Mouse (Mus musculus): ENCODE data around the gene Ppp1r11. TPM values are rescaled to one million over a fixed set of nuclear protein-coding genes. Genes with fewer than 3 reads are reported as not detected.
A peak's percentile ranks its signal among the peaks of the same experiment; 100 is the strongest.

Ppp1r11 gene
- total RNA-seq, 2 experiments from 2014 or later = 96.9 to 110 TPM

DNA sequence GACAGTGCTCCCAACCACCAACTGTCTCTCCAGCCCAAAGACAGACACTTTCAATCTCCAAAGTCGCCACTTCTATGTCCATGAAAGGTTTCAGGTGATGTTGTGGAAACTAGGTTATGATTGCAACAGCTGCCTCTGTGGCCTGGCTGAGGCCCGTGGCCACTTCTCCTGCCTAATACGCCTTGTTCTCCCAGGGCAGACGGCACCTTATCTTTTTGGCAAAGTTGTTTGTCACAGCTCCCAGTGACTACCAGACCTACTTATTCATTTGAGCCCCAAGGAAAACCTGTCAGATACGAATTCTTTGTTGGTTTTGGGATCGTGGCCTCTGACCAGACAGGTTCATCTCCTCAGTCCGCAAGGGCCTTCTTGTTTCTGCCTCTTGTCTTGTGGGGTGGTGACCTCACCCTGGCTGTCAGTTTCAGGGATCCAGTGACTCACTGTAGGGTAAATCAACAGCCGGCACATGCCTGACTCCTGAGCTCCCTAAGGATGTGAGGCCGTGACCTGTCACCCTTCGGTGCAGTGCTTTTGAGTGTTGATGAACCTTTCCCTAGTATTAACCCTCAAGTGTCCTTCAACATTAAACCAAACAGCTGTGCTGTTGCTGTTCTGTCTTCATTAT lies 23.9 kb downstream of the Ppp1r11 start:
- no peak for ATAC-seq (replicated peaks; ENCODE audit: poor library complexity, severe bottlenecking)

DNA sequence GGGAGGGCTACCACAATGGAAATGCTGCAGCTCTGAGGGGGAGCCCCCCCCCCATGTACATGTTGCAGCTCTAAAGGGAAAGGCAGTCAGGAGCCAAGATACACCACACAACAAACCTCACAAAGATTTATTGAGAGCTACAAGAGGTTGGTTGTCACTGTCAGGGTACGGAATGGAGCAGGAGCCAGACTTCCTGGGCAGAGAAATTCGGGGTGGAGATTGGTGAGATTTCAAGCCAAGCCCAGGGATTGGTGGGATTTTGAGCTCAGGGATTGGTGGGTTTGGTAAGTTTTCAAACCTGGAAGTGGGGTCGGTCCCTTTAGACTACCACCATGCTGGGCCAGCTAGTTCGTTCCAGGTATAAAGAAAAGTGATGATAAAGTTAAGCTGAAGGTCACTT lies 28.1 kb downstream of the Ppp1r11 start:
- ATAC-seq (replicated peaks; ENCODE audit: poor library complexity, severe bottlenecking) = no peak

DNA sequence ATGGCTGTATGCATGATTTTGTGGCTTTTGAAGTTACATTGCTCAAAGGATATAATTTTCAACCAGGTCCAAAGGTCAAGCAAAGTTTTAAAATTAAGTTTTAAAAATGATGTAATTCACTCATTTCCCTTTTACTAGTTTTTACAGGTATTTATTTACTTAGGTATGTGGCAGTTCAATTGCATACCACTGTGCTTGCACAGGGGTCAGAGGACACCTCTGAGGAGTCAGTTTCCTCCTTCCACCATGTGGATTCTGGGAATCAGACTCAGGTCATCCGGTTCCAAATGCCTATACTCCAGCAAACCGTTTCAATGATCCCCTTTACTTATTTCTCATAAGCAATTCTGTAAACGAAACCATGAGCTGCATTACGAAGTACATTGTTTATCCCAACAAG lies 28.8 kb downstream of the Ppp1r11 start:
- no peak for ATAC-seq (replicated peaks; ENCODE audit: poor library complexity, severe bottlenecking)

DNA sequence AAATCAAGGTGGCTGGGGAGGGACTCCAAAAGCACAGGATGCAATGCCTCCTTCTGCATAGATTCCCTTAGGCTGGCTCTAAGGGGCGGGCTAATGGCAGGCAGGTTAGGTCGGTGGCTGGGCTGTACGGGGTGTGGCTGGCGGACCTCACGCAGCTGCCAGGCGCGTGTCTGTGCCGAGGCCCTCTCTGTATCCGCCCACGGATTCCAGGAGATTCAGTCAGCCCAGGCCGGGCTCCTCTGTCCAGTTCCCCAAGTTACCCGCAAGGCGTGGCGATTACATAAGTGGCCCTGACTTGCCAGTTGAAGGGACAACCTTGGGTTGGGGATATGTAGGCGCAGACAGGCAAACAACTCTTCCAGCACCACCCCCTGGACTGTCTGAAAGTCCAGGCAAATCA lies 31.3 kb downstream of the Ppp1r11 start:
- no peak for ATAC-seq (replicated peaks; ENCODE audit: poor library complexity, severe bottlenecking)

DNA sequence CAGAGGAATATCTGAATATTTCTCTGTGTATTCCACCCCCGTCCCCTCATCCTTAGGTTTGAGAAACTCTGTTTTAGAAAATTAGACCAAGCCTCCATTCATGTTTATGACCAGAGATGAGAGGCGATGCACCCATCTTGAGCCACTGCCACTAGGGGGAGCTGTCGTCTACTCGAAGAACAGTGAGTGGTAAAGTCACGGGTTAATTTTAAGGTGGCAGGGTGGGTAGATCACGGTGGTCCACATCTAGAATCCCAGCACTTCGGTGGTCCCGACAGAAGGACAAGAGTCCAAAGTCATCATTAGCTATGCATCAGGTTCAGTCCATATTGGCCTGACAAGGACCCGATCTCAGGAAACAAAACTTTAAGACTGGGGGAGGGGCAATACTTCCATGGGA lies 36.5 kb downstream of the Ppp1r11 start:
- ATAC-seq (replicated peaks; ENCODE audit: poor library complexity, severe bottlenecking) = peak; percentile 62; the same call in 1 of the 2 replicates

DNA sequence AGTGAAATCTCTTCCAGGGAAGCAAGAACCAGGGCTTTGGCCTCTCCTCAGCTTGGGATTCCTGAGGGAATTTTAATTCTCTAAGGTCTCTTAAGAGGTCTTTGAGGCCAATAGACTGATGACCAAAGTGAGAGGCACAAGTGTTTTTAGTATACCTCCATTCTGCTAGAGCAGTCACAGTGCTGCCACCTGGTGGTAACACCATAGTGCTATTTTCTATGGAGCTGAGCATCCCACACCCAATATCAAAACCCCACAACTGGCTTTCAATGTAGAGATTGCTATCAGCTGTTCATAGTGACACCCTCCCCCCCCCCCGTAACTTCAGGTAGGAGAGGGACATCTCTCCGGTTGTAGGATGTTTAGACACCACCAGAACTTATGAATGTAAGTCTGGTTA lies 37.4 kb downstream of the Ppp1r11 start:
- ATAC-seq (replicated peaks; ENCODE audit: poor library complexity, severe bottlenecking) = peak; percentile 77

DNA sequence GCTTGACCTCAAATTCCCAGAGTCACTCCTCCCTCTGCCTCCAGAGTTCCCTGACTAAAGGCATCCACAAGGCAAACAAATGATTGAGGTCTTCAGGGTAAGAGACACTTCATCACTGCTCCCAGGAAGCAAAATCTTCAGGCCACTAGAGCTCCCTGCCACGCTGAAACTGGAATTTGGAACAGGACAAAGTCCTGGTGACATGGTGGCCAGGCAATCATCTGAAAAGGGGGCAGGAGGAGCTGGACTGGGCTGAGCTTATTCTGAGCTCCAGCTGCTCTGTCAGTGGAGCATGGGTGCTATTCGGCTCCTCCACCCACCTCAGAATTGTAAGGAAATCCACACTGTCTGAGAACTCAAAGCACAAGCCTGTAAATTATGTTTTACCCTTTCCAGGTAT lies 39.5 kb downstream of the Ppp1r11 start:
- ATAC-seq (replicated peaks; ENCODE audit: poor library complexity, severe bottlenecking) = no peak

DNA sequence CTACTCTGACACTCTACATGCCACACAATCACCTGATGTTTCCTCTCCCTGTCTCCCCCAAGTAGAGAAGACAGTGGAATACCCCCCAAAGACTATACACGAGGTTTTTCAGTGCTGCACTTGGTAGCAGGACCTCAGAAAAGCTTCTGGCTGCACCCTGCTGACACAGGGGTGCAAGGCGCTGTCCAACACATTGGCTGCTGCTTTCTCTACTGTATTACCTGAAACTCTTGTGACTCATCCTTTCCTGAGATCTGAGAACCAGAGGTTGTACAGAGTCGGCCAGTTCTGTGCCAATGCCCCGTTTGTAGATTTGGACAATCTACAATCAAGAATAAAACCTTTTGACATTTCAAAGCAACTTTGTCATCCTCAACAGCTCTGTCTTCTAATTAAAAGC lies 41.7 kb downstream of the Ppp1r11 start:
- ATAC-seq (replicated peaks; ENCODE audit: poor library complexity, severe bottlenecking) = no peak

DNA sequence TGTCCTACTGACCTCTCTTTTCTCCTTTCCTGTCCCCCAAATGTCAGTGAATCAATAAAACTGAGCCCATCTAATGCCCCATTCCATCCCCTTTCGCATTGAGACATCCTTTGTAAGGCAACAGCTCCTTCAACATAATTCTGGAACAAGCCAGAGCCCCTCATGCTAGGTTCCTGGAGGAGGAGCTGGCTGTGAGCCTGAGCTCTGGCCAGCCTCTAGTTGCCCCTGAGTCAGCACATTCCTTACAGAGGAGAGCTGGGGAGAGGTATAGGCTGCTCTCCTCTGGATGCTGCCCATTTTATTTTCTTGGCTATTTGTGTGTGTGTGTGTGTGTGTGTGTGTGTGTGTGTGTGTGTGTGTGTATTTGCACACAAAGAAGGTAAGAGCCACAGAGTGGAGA lies 43.3 kb downstream of the Ppp1r11 start:
- no peak for ATAC-seq (replicated peaks; ENCODE audit: poor library complexity, severe bottlenecking)

DNA sequence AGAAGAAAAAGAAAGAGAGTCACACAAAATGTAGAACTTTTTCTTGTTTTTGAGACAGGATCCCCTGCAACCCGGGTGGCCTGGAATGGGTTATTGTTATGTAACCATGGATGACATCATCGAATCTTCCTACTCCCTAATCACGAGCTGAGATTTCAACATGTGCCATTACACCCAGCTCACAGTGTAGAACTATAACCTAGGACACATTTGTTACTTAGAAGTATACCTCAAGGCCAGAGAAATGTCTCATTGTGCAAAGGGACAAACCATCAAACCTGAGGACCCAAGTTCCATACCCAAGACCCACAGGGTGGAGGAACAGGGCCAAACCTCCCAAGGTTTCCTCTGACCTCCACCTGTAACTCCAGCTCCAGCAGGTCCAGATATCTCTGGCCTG lies 47.9 kb downstream of the Ppp1r11 start:
- peak; percentile 46; the same call in 1 of the 2 replicates for ATAC-seq (replicated peaks; ENCODE audit: poor library complexity, severe bottlenecking)

DNA sequence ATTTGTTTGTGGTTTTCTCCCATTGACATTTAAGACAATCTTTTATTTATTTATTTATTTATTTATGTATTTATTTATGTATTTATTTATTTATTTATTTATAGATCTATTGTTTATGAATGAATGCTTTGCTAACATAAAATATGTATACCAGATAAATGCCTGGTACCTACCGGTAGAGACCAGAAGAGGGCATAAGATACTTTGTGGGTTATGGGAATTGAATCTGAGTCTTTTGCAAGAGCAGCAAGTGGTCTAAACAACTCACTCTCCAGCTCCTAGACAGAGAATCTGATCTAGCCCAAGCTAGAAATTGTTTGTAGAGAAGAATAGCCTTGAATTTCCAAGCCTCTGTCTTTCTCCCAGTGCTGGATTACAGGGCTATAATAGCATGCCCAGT lies 50.9 kb downstream of the Ppp1r11 start:
- no peak; the same call in 1 of the 2 replicates for ATAC-seq (replicated peaks; ENCODE audit: poor library complexity, severe bottlenecking)

DNA sequence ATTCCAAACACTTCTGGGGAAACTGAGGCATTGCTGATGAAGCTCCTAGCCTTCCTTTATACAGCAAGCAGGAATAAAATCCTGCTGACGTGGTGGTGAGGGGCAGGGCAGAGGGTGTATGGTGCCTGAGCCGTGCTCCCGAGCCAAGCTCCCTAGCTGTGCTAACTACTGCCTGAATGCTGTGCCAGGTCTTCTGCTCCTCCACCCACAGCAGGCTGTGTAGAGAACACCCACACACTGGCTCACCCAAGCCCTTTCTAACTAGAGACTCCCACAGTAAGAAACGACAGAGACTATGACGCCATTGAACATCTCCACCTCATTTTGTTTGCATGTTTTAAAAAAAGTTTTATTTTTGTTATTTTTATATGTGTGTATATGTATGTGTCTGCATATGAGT lies 51.5 kb downstream of the Ppp1r11 start:
- ATAC-seq (replicated peaks; ENCODE audit: poor library complexity, severe bottlenecking) = no peak

DNA sequence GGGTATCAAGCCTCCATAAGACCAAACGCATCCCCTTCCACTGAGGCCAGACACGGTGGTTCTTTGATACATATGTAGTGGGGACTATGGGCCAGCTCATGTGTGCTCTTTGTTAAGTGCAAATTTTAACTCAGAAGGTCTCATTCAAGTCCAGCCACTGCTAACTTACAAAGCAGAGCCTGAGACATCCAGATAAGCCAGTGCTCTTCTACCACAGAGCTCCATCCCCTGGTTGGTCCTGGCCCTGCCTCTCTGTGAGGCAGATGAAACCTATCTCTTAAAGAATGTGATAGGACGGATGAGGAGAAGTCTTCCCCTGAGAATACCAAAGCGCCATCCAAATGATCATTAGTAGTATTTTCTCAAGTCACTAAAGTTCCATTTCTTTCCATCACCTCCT lies 52.2 kb downstream of the Ppp1r11 start:
- no peak for ATAC-seq (replicated peaks; ENCODE audit: poor library complexity, severe bottlenecking)

Other genes starting within 250 kb of the Ppp1r11 start
- not detected in 2 replicates for gene H2-M10.5, start 178.8 kb downstream of the Ppp1r11 start, total RNA-seq (2014; fragmentation: Nextera tagmentation)
- gene H2-M10.5, start 178.8 kb downstream of the Ppp1r11 start, total RNA-seq (2017) = not detected in 2 replicates
- not detected in 2 replicates for gene H2-M10.6, start 139.6 kb downstream of the Ppp1r11 start, total RNA-seq (2014; fragmentation: Nextera tagmentation)
- not detected in 2 replicates for gene H2-M10.6, start 139.6 kb downstream of the Ppp1r11 start, total RNA-seq (2017)
- gene Trim26, start 114.6 kb downstream of the Ppp1r11 start, total RNA-seq (2014; fragmentation: Nextera tagmentation) = 16.1 and 25.1 TPM in 2 replicates
- 8.4 and 11.9 TPM in 2 replicates for gene Trim26, start 114.6 kb downstream of the Ppp1r11 start, total RNA-seq (2017)
- gene Trim15, start 84.5 kb downstream of the Ppp1r11 start, total RNA-seq (2014; fragmentation: Nextera tagmentation) = not detected in 2 replicates
- gene Trim15, start 84.5 kb downstream of the Ppp1r11 start, total RNA-seq (2017) = not detected in 2 replicates
- not detected in 2 replicates for gene Trim10, start 82.2 kb downstream of the Ppp1r11 start, total RNA-seq (2014; fragmentation: Nextera tagmentation)
- 0.39 TPM in 1 of 2 replicates, not detected in the other for gene Trim10, start 82.2 kb downstream of the Ppp1r11 start, total RNA-seq (2017)
- gene Trim40, start 61.6 kb downstream of the Ppp1r11 start, total RNA-seq (2014; fragmentation: Nextera tagmentation) = not detected in 2 replicates
- not detected in 2 replicates for gene Trim40, start 61.6 kb downstream of the Ppp1r11 start, total RNA-seq (2017)
- gene Trim31, start 53.6 kb downstream of the Ppp1r11 start, total RNA-seq (2014; fragmentation: Nextera tagmentation) = not detected in 2 replicates
- not detected in 2 replicates for gene Trim31, start 53.6 kb downstream of the Ppp1r11 start, total RNA-seq (2017)
- gene Rnf39, start 8.8 kb downstream of the Ppp1r11 start, total RNA-seq (2014; fragmentation: Nextera tagmentation) = not detected in 2 replicates
- gene Rnf39, start 8.8 kb downstream of the Ppp1r11 start, total RNA-seq (2017) = not detected in 2 replicates
- 81.6 and 134 TPM in 2 replicates for gene Znrd1, start 6.8 kb upstream of the Ppp1r11 start, total RNA-seq (2014; fragmentation: Nextera tagmentation)
- gene Znrd1, start 6.8 kb upstream of the Ppp1r11 start, total RNA-seq (2017) = 25.6 and 35.4 TPM in 2 replicates
- 1.1 and 5.5 TPM in 2 replicates for gene Znrd1as, start 6.9 kb upstream of the Ppp1r11 start, total RNA-seq (2014; fragmentation: Nextera tagmentation)
- gene Znrd1as, start 6.9 kb upstream of the Ppp1r11 start, total RNA-seq (2017) = 9.1 and 11.2 TPM in 2 replicates
- not detected in 2 replicates for gene 2410137M14Rik, start 29.5 kb upstream of the Ppp1r11 start, total RNA-seq (2014; fragmentation: Nextera tagmentation)
- not detected in 2 replicates for gene 2410137M14Rik, start 29.5 kb upstream of the Ppp1r11 start, total RNA-seq (2017)
- not detected in 2 replicates for gene H2-M5, start 37.8 kb upstream of the Ppp1r11 start, total RNA-seq (2014; fragmentation: Nextera tagmentation)
- not detected in 2 replicates for gene H2-M5, start 37.8 kb upstream of the Ppp1r11 start, total RNA-seq (2017)
- 1.2 TPM in 1 of 2 replicates, not detected in the other for gene Zfp57, start 49.4 kb upstream of the Ppp1r11 start, total RNA-seq (2014; fragmentation: Nextera tagmentation)
- 0.57 TPM in 1 of 2 replicates, not detected in the other for gene Zfp57, start 49.4 kb upstream of the Ppp1r11 start, total RNA-seq (2017)
- gene Mog, start 71.7 kb upstream of the Ppp1r11 start, total RNA-seq (2014; fragmentation: Nextera tagmentation) = not detected in 2 replicates
- gene Mog, start 71.7 kb upstream of the Ppp1r11 start, total RNA-seq (2017) = not detected in 2 replicates
- 1.3 and 2.0 TPM in 2 replicates for gene Gabbr1, start 94.2 kb upstream of the Ppp1r11 start, total RNA-seq (2014; fragmentation: Nextera tagmentation)
- 0.57 and 1.7 TPM in 2 replicates for gene Gabbr1, start 94.2 kb upstream of the Ppp1r11 start, total RNA-seq (2017)
- gene Olfr90, start 136.8 kb upstream of the Ppp1r11 start, total RNA-seq (2014; fragmentation: Nextera tagmentation) = not detected in 2 replicates
- gene Olfr90, start 136.8 kb upstream of the Ppp1r11 start, total RNA-seq (2017) = not detected in 2 replicates
- gene Olfr91, start 146.5 kb upstream of the Ppp1r11 start, total RNA-seq (2014; fragmentation: Nextera tagmentation) = not detected in 2 replicates
- not detected in 2 replicates for gene Olfr91, start 146.5 kb upstream of the Ppp1r11 start, total RNA-seq (2017)
- not detected in 2 replicates for gene Olfr92, start 168.3 kb upstream of the Ppp1r11 start, total RNA-seq (2014; fragmentation: Nextera tagmentation)
- gene Olfr92, start 168.3 kb upstream of the Ppp1r11 start, total RNA-seq (2017) = not detected in 2 replicates
- not detected in 2 replicates for gene Olfr93, start 209.8 kb upstream of the Ppp1r11 start, total RNA-seq (2014; fragmentation: Nextera tagmentation)
- not detected in 2 replicates for gene Olfr93, start 209.8 kb upstream of the Ppp1r11 start, total RNA-seq (2017)
- gene Ubd, start 242.2 kb upstream of the Ppp1r11 start, total RNA-seq (2014; fragmentation: Nextera tagmentation) = not detected in 2 replicates
- not detected in 2 replicates for gene Ubd, start 242.2 kb upstream of the Ppp1r11 start, total RNA-seq (2017)
- not detected in 2 replicates for gene Olfr94, start 249.3 kb upstream of the Ppp1r11 start, total RNA-seq (2014; fragmentation: Nextera tagmentation)
- not detected in 2 replicates for gene Olfr94, start 249.3 kb upstream of the Ppp1r11 start, total RNA-seq (2017)

All from granulocyte monocyte progenitor cell, adult 5-6 weeks (primary cell).